Mouse (Mus musculus) ES-E14 (cell line): ENCODE data around the gene Dcbld1. TPM values are rescaled to one million over a fixed set of nuclear protein-coding genes. Genes with fewer than 3 reads are reported as not detected.

ENCODE experiments used
- DNase-seq: peaks from one replicate; pipeline ENCODE4 v3.0.0-alpha.2; 2013; ENCODE audit warnings: low read depth, low spot score
- H3K27ac ChIP-seq: 2 replicates; pipeline ENCODE4 v1.5.1; 2012; ENCODE audit warnings: low read depth, mild to moderate bottlenecking, low read length, moderate library complexity, mixed read lengths; ENCODE audit not compliant: poor library complexity, insufficient read depth, severe bottlenecking
- H3K36me3 ChIP-seq: 2 replicates; pipeline ENCODE4 v1.6.1; 2012; ENCODE audit warnings: mild to moderate bottlenecking, low read length, moderate library complexity, mixed read lengths; ENCODE audit not compliant: control insufficient read depth, poor library complexity, insufficient read depth, severe bottlenecking
- H3K4me1 ChIP-seq, 2 experiments: fragments of 150-350 bp in 1 of 2; sonication (generic) in 1 of 2; 2 replicates each; pipeline ENCODE4 v1.6.1; 2012; ENCODE audit warnings: low read length in 2 of 2, mild to moderate bottlenecking in 1 of 2, mixed read lengths in 1 of 2; ENCODE audit not compliant: control insufficient read depth in 2 of 2, insufficient read depth in 2 of 2, poor library complexity in 1 of 2
- H3K4me3 ChIP-seq, 2 experiments: fragments of 150-350 bp in 1 of 2; sonication (generic) in 1 of 2; 2 replicates each; pipeline ENCODE4 v1.5.1; 2012; ENCODE audit warnings: low read length in 2 of 2, low read depth in 1 of 2, mild to moderate bottlenecking in 1 of 2, mixed read lengths in 1 of 2; ENCODE audit not compliant: insufficient read depth in 1 of 2, poor library complexity in 1 of 2, severe bottlenecking in 1 of 2
- H3K9ac ChIP-seq: 2 replicates; pipeline ENCODE4 v1.6.1; 2012; ENCODE audit warnings: low read depth, mild to moderate bottlenecking, low read length, mixed read lengths; ENCODE audit not compliant: poor library complexity, insufficient read depth, severe bottlenecking
- H3K9me3 ChIP-seq: fragments of 150-350 bp; sonication (generic); 2 replicates; pipeline ENCODE4 v1.6.1; 2012; ENCODE audit warnings: low read depth, mild to moderate bottlenecking, low read length; ENCODE audit not compliant: control insufficient read depth, insufficient read depth
- CHD2 ChIP-seq: IDR thresholded peaks from 2 replicates; pipeline ENCODE4 v1.6.1; 2014; ENCODE audit warnings: mild to moderate bottlenecking, low read depth, low read length, inconsistent platforms
- HCFC1 ChIP-seq: IDR thresholded peaks from 2 replicates; pipeline ENCODE4 v1.6.1; 2012; ENCODE audit warnings: low read length, inconsistent platforms, borderline replicate concordance; ENCODE audit not compliant: insufficient read depth
- MAFK ChIP-seq: IDR thresholded peaks from 2 replicates; pipeline ENCODE4 v1.6.1; 2014; ENCODE audit warnings: mild to moderate bottlenecking, low read depth, low read length, inconsistent platforms; ENCODE audit not compliant: insufficient read depth
- ZC3H11A ChIP-seq: IDR thresholded peaks from 2 replicates; pipeline ENCODE4 v1.6.1; 2012; ENCODE audit warnings: low read depth, mild to moderate bottlenecking, inconsistent platforms, low read length, borderline replicate concordance
- ZNF384 ChIP-seq: IDR thresholded peaks from 2 replicates; pipeline ENCODE4 v1.6.1; 2012; ENCODE audit warnings: low read depth, low read length, inconsistent platforms
- in situ Hi-C, 2 experiments: fragments of 600-800 bp; cut with MboI; formaldehyde crosslinking; loops; one replicate each; pipeline ENCODE4 v1.15.1; 2025; ENCODE audit warnings: low sequenced_read_pairs in 2 of 2, inconsistent platforms in 1 of 2; ENCODE audit not compliant: unreplicated experiment in 2 of 2
- total RNA-seq: library from RNA; depleted of rRNA; stranded (reverse); fragments of 300-350 nt; gene quantifications from 2 replicates; pipeline ENCODE4 v1.2.3, GENCODE M21; 2012

The Dcbld1 gene
- total RNA-seq, 1 experiment = 33.2 TPM

- Histone ChIP-seq H3K4me3 (no peak overlapping the region), H3K4me1 (peaks cover 2 to 4% of the 10 kb centered on the region in 2 experiments; a peak in 3 of 4 replicates), H3K9me3 (no peaks in the 10 kb centered on the region), H3K27ac (no peak overlapping the region), H3K9ac (no peak overlapping the region), H3K36me3 (peaks cover 8% of the 10 kb centered on the region)
- DNase-seq = no peak
- in situ Hi-C loops = no loop called here
- no peak for TF ChIP-seq CHD2
- TF ChIP-seq ZC3H11A = no peak
- TF ChIP-seq MAFK = no peak
- no peak for TF ChIP-seq ZNF384
- no peak for TF ChIP-seq HCFC1
Measured at GRCm38 (mm10) chr10:52264162-52264561, 30.7 kb downstream of the Dcbld1 start.

GRCm38 (mm10) chr10:52268879-52269278 lies 35.5 kb downstream of the Dcbld1 start:
- DNase-seq = no peak
- H3K36me3 ChIP-seq = peaks cover 4% of the 10 kb centered on the region; the same call in 1 of the 2 replicates
- H3K4me1 ChIP-seq = peaks cover 3 to 13% of the 10 kb centered on the region in 2 experiments
- H3K9me3 ChIP-seq = no peaks in the 10 kb centered on the region
- H3K4me3 ChIP-seq = no peak overlapping the region
- no peak overlapping the region for H3K27ac ChIP-seq
- H3K9ac ChIP-seq = no peak overlapping the region
- in situ Hi-C loops = no loop called here
- TF ChIP-seq MAFK (no peak), HCFC1 (no peak), ZC3H11A (no peak), CHD2 (no peak), ZNF384 (no peak)

GRCm38 (mm10) chr10:52271385-52271784 lies 38.0 kb downstream of the Dcbld1 start:
- Histone ChIP-seq H3K27ac (no peak overlapping the region; the same call in 1 of the 2 replicates), H3K9me3 (no peaks in the 10 kb centered on the region), H3K4me1 (peaks cover 16 to 28% of the 10 kb centered on the region in 2 experiments), H3K36me3 (no peaks in the 10 kb centered on the region), H3K9ac (no peak overlapping the region), H3K4me3 (no peak overlapping the region)
- no peak for TF ChIP-seq ZC3H11A
- no peak for TF ChIP-seq CHD2
- TF ChIP-seq ZNF384 = no peak
- TF ChIP-seq MAFK = no peak
- in situ Hi-C loops = no loop called here
- DNase-seq = no peak

GRCm38 (mm10) chr10:52273012-52273411 lies 39.6 kb downstream of the Dcbld1 start:
- no peak overlapping the region for H3K4me3 ChIP-seq
- no peaks in the 10 kb centered on the region for H3K36me3 ChIP-seq
- H3K27ac ChIP-seq = peak overlapping the region; percentile 4; the same call in 1 of the 2 replicates
- peaks cover 18 to 35% of the 10 kb centered on the region in 2 experiments for H3K4me1 ChIP-seq
- TF ChIP-seq ZC3H11A = no peak
- no peak for TF ChIP-seq ZNF384
- TF ChIP-seq MAFK = no peak
- no peak for TF ChIP-seq CHD2
- TF ChIP-seq HCFC1 = no peak
- in situ Hi-C loops = no loop called here
- H3K9ac ChIP-seq = no peak overlapping the region
- DNase-seq = no peak
- no peaks in the 10 kb centered on the region for H3K9me3 ChIP-seq
